Mouse (Mus musculus) neural tube, embryonic 14.5 days (tissue): ENCODE results near the gene Kat14. TPM values are rescaled to one million over a fixed set of nuclear protein-coding genes. Genes with fewer than 3 reads are reported as not detected.
"Not testable (repeated sequence)": the region's sequence is repeated elsewhere in the genome, so short reads cannot be mapped to it uniquely, and the experiment has no call there.

ENCODE experiments used
- ATAC-seq: fragments of 200-750 bp; cut with Nextera tagmentation; 2 replicates; pipeline ENCODE4 v1.8.0; 2017; ENCODE audit warnings: low read depth, mild to moderate bottlenecking, moderate TSS enrichment, moderate library complexity
- H3K27ac ChIP-seq: fragments of 300-500 bp; sonication (generic); 2 replicates; pipeline ENCODE4 v1.5.1; 2014; ENCODE audit warnings: low read depth, mild to moderate bottlenecking, control low read depth, low read length, moderate library complexity, mixed read lengths
- H3K27me3 ChIP-seq: fragments of 300-500 bp; sonication (generic); 2 replicates; pipeline ENCODE4 v1.6.1; 2014; ENCODE audit warnings: low read length; ENCODE audit not compliant: control insufficient read depth, insufficient read depth
- H3K36me3 ChIP-seq: fragments of 300-500 bp; sonication (generic); 2 replicates; pipeline ENCODE4 v1.6.1; 2014; ENCODE audit warnings: low read length, mixed read lengths; ENCODE audit not compliant: control insufficient read depth, insufficient read depth
- H3K4me1 ChIP-seq: fragments of 300-500 bp; sonication (generic); 2 replicates; pipeline ENCODE4 v1.6.1; 2014; ENCODE audit warnings: low read length; ENCODE audit not compliant: control insufficient read depth, insufficient read depth
- H3K4me2 ChIP-seq: fragments of 300-500 bp; sonication (generic); 2 replicates; pipeline ENCODE4 v1.6.1; 2014; ENCODE audit warnings: mild to moderate bottlenecking, low read depth, low read length, control low read depth
- H3K4me3 ChIP-seq: fragments of 300-500 bp; sonication (generic); 2 replicates; pipeline ENCODE4 v1.5.1; 2014; ENCODE audit warnings: low read depth, low read length, control low read depth, mixed read lengths
- H3K9ac ChIP-seq: fragments of 300-500 bp; sonication (generic); replicated peaks from 2 replicates; pipeline ENCODE4 v1.6.1; 2014; ENCODE audit warnings: low read depth, mild to moderate bottlenecking, control low read depth, low read length, mixed read lengths
- H3K9me3 ChIP-seq: fragments of 300-500 bp; sonication (generic); 2 replicates; pipeline ENCODE4 v1.6.1; 2016; ENCODE audit warnings: low read length; ENCODE audit not compliant: control insufficient read depth
- WGBS: fragments of 180-500 bp; shearing (Covaris S2); extraction: QIAGEN DNeasy Blood & Tissue Kit; methylation state at CpG from one replicate; pipeline ENCODE4 v1.1.7; 2014; 5-methylcytosine and 5-hydroxymethylcytosine counted together
- polyA plus RNA-seq: library from polyadenylated mRNA; unstranded; fragments of >200 nt; fragmentation: Nextera tagmentation; extraction: Ambion mirVana; gene quantifications from 2 replicates; pipeline ENCODE4 v1.2.1, GENCODE M21; 2014

Gene Kat14
- polyA plus RNA-seq, 1 experiment from 2014 or later: 21.5 TPM

DNA sequence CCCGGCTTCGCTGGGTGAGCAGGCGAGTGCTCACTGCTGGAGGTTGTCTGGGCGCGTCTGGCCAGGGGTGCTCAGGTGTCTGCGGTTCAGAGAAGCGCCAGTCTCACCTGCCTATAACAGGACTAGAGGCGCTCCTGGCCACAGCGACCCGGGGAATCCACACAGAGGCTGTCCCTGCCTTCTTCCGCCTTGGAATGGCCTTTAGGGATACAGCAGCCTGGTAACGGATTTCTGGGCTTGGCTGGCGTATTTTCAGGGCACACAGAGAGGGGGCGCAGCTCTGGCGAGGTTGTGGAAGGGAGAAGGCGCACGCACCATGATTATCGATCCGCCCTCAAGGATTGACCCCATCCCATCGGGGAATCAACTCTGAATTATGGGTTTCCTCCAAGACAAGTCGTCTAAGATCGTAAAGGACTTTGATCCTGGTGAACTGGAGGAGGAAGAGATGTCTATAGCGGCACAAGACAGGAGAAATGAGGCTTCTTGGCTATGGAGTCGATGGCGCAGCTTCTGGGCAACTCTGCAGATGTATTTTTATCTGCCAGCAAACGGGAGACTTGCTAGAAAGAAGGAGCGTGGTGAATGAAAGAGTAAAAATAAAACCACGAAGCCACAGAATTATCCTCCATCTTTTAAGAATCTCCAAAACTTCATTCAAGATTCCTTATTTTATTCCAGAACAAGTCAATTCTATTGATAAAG, 35.5 kb upstream of the Kat14 start:
- no peak overlapping the region for H3K9ac ChIP-seq
- 7% methylated on average over 28 of the region's 28 CpGs for WGBS
- ATAC-seq: peak; percentile 32; the same call in 1 of the 2 replicates
- H3K27ac ChIP-seq: no peak overlapping the region
- H3K4me3 ChIP-seq: peak overlapping the region; percentile 31
- H3K9me3 ChIP-seq: no peaks in the 10 kb centered on the region
- peaks cover 30% of the 10 kb centered on the region for H3K27me3 ChIP-seq
- H3K36me3 ChIP-seq: no peaks in the 10 kb centered on the region
- peak overlapping the region; percentile 44 for H3K4me2 ChIP-seq
- H3K4me1 ChIP-seq: peaks cover 15% of the 10 kb centered on the region

DNA sequence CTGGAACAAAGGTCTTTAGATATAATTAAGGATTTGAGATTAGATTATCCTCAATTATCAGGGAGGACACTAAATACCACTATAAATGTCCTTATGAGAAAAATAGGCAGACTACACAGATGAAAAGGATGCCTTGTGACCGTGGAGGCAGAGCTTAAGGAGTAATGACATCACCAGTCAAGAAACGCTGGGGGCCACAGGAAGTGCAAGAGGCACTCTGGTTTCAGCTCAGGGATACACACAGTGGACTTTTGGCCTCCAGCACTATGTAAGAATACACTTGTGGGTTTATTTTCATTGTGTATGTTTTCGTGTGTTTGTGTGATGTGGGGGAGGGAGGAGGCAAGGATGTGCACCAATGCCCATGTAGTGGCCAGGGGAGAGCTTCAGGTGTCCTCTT, 31.6 kb upstream of the Kat14 start:
- Histone ChIP-seq H3K4me1 (no peaks in the 10 kb centered on the region), H3K4me2 (no peak overlapping the region), H3K4me3 (no peak overlapping the region), H3K9me3 (no peaks in the 10 kb centered on the region), H3K36me3 (no peaks in the 10 kb centered on the region), H3K9ac (no peak overlapping the region), H3K27ac (no peak overlapping the region), H3K27me3 (peaks cover 14% of the 10 kb centered on the region)
- ATAC-seq: no peak
- 77% methylated on average over 3 of the region's 3 CpGs for WGBS

GRCm38 (mm10) chr2:144337701-144338100, 31.1 kb upstream of the Kat14 start:
- H3K27ac ChIP-seq: no peak overlapping the region
- H3K4me3 ChIP-seq: no peak overlapping the region
- H3K4me2 ChIP-seq: no peak overlapping the region
- no peak for ATAC-seq
- H3K9ac ChIP-seq: no peak overlapping the region
- peaks cover 13% of the 10 kb centered on the region for H3K27me3 ChIP-seq
- WGBS: 76% methylated on average over 8 of the region's 8 CpGs
- no peaks in the 10 kb centered on the region for H3K36me3 ChIP-seq
- no peaks in the 10 kb centered on the region for H3K9me3 ChIP-seq
- H3K4me1 ChIP-seq: no peaks in the 10 kb centered on the region

- not testable (repeated sequence) for H3K4me2 ChIP-seq, H3K4me3 ChIP-seq, H3K36me3 ChIP-seq, H3K9ac ChIP-seq, ATAC-seq, H3K27ac ChIP-seq, H3K27me3 ChIP-seq, H3K9me3 ChIP-seq, H3K4me1 ChIP-seq
- WGBS: 84% methylated on average over 6 of the region's 6 CpGs
Observed at GRCm38 (mm10) chr2:144338149-144338548, 30.6 kb upstream of the Kat14 start.

- Histone ChIP-seq H3K4me2 (no peak overlapping the region), H3K4me3 (no peak overlapping the region), H3K9me3 (no peaks in the 10 kb centered on the region), H3K27ac (no peak overlapping the region), H3K27me3 (no peaks in the 10 kb centered on the region), H3K9ac (no peak overlapping the region), H3K4me1 (no peaks in the 10 kb centered on the region), H3K36me3 (no peaks in the 10 kb centered on the region)
- 85% methylated on average over 4 of the region's 4 CpGs for WGBS
- ATAC-seq: no peak
Observed at GRCm38 (mm10) chr2:144343158-144343557, 25.6 kb upstream of the Kat14 start.

DNA sequence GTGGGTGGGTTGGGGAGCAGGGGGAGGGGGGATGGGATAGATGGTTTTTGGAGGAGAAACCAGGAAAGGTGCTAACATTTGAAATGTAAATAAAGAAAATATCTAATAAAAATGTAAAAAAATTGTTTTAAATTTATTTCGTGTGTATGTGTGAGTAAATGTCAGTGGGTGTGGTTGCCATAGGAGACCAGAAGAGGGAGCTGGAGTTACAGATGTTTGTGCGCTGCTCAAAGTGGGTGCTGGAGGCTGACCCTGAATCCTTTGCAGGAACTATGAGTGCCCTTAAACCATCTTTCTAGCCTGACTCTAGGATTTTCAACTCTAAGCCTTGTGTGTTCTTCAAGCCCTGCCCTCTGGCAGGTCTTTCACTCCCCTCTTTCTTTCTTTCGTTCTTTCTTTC, 20.3 kb upstream of the Kat14 start:
- H3K27me3 ChIP-seq: no peaks in the 10 kb centered on the region
- H3K36me3 ChIP-seq: no peaks in the 10 kb centered on the region
- H3K4me3 ChIP-seq: no peak overlapping the region
- H3K9ac ChIP-seq: no peak overlapping the region
- 85% methylated on average over 3 of the region's 3 CpGs for WGBS
- no peak overlapping the region for H3K4me2 ChIP-seq
- H3K4me1 ChIP-seq: no peaks in the 10 kb centered on the region
- no peaks in the 10 kb centered on the region for H3K9me3 ChIP-seq
- no peak for ATAC-seq
- H3K27ac ChIP-seq: no peak overlapping the region

GRCm38 (mm10) chr2:144352843-144353242, 15.9 kb upstream of the Kat14 start:
- H3K4me3 ChIP-seq: no peak overlapping the region
- no peaks in the 10 kb centered on the region for H3K9me3 ChIP-seq
- no peak overlapping the region for H3K4me2 ChIP-seq
- 89% methylated on average over 11 of the region's 11 CpGs for WGBS
- H3K27me3 ChIP-seq: no peaks in the 10 kb centered on the region
- no peak for ATAC-seq
- no peaks in the 10 kb centered on the region for H3K36me3 ChIP-seq
- no peak overlapping the region for H3K9ac ChIP-seq
- no peaks in the 10 kb centered on the region for H3K4me1 ChIP-seq
- H3K27ac ChIP-seq: no peak overlapping the region

DNA sequence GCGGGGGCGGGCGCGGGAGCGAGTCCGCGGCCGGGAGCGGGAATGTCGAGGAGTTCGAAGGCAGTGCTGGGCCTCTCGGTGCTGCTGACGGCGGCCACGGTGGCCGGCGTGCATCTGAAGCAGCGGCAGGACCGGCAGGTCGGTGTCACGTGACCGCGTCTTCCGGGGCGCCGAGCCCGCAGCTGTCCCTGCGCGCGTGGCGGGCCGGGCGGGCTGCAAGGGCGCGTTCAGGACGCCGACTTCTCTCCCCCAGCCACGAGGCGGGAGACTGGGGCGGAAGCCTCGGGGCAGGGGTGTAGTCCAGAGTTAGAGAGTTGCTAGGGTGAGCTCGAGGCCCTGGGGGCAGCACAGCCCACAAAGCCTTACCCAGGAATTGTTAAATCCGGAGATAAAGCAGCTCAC, 238 bp downstream of the Kat14 start:
- no peaks in the 10 kb centered on the region for H3K27me3 ChIP-seq
- under 1% methylated on average over 41 of the region's 43 CpGs for WGBS
- H3K27ac ChIP-seq: peak overlapping the region; percentile 94
- peak; percentile 91 for ATAC-seq
- peak overlapping the region; percentile 91 for H3K4me3 ChIP-seq
- 0 out of 2 replicates have a peak, but pooled peaks cover 5% of the 10 kb centered on the region for H3K4me1 ChIP-seq
- H3K4me2 ChIP-seq: peak overlapping the region; percentile 88
- peaks cover 7% of the 10 kb centered on the region; the same call in 1 of the 2 replicates for H3K36me3 ChIP-seq
- H3K9ac ChIP-seq: peak overlapping the region; percentile 78
- H3K9me3 ChIP-seq: no peaks in the 10 kb centered on the region

- Histone ChIP-seq H3K27ac (peak overlapping the region; percentile 94), H3K4me1 (0 out of 2 replicates have a peak, but pooled peaks cover 5% of the 10 kb centered on the region), H3K9ac (peak overlapping the region; percentile 78), H3K27me3 (no peaks in the 10 kb centered on the region), H3K36me3 (peaks cover 7% of the 10 kb centered on the region; the same call in 1 of the 2 replicates), H3K4me3 (peak overlapping the region; percentile 91), H3K4me2 (peak overlapping the region; percentile 88), H3K9me3 (no peaks in the 10 kb centered on the region)
- ATAC-seq: 0 out of 2 replicates have a peak, but pooled peaks have one; percentile 22
- WGBS: 2% methylated on average over 12 of the region's 12 CpGs
Observed at GRCm38 (mm10) chr2:144369511-144369910, 728 bp downstream of the Kat14 start.
